Mouse (Mus musculus): ENCODE measurements around the gene Psmd6.

DNA sequence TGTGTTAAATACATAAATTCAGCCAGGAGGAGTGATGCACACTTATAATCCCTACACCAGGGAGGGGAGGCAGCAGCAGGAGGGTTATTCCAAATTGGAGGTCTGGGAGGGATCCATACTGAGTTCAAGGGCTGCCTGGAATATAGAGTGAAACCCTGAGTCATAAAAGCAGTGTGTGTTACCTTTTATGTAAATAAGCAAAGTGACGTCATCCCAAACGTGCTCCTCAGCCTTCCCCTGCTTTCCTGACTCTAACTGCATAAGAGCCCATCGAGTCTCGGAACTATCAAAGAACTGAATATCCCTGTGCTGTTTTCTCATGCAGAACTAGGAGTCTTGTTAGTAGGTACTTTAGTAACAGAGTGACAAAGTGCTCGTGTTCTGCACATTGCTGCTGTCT lies 57.4 kb downstream of the Psmd6 start:
- TF ChIP-seq MAFK (IDR thresholded peaks at IDR 0.05; ENCODE audit: insufficient replicate concordance, low read length) (no peak), CTCF (conservative IDR thresholded peaks at IDR 0.05 in 1 of 2, IDR thresholded peaks at IDR 0.05 in 1 of 2; ENCODE audit: low read depth in 2 of 2, low read length in 2 of 2) (no peak), HCFC1 (IDR thresholded peaks at IDR 0.05; ENCODE audit: low read depth, low read length) (no peak), NRF1 (IDR thresholded peaks at IDR 0.05; ENCODE audit: low read depth, low read length) (no peak), USF2 (conservative IDR thresholded peaks at IDR 0.05; ENCODE audit: low read depth, low read length) (no peak), TCF12 (IDR thresholded peaks at IDR 0.05; ENCODE audit: low read depth, low read length) (no peak), CHD1 (IDR thresholded peaks at IDR 0.05; ENCODE audit: low read depth, low read length) (no peak), RAD21 (IDR thresholded peaks at IDR 0.05; ENCODE audit: low read depth, low read length) (no peak), EP300 (IDR thresholded peaks at IDR 0.05; ENCODE audit: low read length) (peak; percentile 54; the same call in 1 of the 2 replicates), UBTF (IDR thresholded peaks at IDR 0.05; ENCODE audit: low read depth, low read length) (no peak), POLR2A (IDR thresholded peaks at IDR 0.05; ENCODE audit: low read depth, low read length) (no peak), SIN3A (IDR thresholded peaks at IDR 0.05; ENCODE audit: low read length) (no peak)
